Mouse (Mus musculus) kidney, adult 18-20 months (tissue): ENCODE results near the gene Kat6b.

Experiments
- DNase-seq: peaks from one replicate; pipeline ENCODE4 v3.0.0; 2021

Gene Kat6b

DNA sequence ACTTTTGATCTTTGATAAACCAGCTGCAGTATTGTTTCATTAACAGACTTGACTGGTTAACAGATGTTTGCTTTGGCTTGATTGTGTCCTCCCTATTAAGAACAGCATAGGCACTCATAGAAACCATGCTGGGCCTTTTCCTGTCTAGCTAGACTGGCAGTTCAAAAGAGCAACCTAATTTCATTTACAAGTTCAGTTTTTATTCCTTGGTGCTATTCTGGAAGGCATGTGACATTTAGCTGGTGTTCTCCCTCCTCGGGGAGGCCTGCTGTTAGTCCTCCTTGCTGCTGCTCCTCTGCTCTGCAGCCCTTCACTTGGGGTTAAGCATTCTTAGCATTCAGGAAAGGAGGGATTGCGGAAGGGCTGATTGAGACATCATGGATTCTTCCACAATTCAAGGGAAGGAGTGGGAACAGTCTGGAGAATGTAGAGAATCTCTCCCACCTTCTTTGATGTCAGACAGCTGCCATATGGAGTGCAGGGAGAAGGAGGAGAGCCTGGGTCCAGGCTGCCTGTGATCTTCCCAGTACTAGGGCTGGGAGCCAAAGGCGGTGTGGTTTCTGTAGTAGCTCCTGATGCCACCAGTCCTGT lies 42.7 kb downstream of the Kat6b start:
- no peak for DNase-seq

- no peak for DNase-seq
These were observed 44.4 kb downstream of the Kat6b start for GRCm38 (mm10) chr14:21525674-21526073.

GRCm38 (mm10) chr14:21533566-21533965 lies 52.3 kb downstream of the Kat6b start:
- no peak for DNase-seq

DNA sequence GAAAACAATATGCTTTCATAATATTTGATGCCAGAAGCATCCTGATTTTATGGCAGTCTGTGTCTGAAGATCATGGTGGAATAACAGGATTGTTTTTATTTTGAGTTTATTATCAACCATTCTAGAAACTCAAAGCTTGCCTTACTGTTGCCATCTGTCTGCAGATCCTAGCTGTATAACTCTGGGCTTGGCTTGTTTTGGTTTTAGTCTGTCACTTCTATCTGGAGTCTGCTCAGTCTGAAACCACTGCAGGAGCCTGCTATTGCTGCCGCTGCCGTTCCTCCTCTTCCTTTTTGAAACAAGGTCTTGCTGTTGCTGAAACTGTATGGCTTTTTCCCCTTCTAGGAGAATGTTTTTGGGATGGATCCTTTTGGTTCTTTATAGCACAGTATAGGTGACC lies 52.8 kb downstream of the Kat6b start:
- DNase-seq: no peak

DNA sequence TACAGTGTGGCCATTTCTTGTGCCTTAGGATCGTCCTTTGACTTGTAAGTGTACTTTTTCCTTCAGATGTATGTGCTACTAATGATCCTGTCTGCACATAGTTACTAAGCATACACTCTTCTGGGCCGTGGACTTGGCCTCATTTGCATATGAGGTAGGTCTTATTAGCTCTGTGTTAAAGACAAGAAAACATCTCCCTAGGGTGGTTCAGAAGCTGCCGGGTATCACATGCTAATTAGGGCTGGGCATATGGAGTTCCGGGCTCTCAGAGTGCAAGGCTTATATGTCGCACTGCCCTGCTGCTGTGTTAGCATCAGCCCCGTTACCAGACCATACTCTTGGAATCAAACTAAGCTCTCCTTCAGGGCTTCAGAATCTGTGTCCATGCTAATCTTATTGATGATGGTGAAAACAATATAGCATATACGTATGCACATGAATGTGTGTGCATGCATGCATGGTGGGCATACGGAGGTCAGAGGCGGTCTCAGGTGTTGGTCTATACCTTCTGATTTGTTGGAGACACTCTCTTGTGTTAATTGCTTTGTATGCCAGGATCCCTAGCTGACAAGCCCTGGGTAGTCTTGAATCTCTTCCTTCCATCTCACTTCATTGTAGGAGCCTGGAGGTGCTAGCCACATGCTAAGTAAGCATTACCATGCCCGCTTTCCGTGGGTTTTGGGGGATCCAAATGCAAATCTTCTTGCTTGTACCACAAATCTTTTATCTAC lies 53.5 kb downstream of the Kat6b start:
- no peak for DNase-seq

- DNase-seq: no peak
These were observed 55.4 kb downstream of the Kat6b start for GRCm38 (mm10) chr14:21536485-21537181.

DNA sequence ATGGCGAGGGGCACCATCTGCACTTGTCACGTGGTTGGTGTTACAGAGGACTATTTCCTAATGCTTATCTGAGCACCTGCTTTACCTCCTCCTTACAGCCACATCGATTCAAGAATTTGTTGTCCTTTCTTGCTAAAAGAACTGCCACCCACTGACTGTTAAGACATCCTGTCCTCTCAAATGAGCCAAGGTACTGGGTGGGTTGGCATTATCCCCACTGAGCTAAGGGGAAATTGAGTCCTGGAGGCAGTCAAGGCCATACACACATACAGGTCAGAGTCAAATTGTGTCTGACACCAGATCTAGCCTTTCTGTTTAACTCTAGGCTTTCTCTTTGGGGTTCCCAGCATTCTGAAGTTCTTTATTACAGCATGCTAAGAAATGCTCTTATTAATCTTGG lies 56.6 kb downstream of the Kat6b start:
- no peak for DNase-seq

DNA sequence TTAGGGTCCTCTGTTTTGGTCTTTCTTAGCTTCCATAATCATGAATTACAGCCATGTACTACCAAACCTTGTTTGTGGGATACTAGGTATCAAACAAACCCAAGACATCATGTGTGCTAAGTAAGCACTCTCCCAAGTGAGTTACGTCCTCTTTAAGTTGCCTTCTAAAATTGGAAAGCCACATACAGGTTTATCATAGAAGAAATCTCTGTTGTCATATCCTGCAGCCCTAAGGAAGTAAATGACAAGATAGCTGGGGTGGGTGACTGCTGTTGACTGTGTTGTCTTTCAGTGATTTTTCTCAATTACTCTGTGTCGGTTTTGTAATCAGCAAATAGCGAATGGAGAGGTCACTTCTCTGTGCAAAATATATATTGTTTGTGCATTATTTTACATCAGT lies 58.5 kb downstream of the Kat6b start:
- no peak for DNase-seq

DNA sequence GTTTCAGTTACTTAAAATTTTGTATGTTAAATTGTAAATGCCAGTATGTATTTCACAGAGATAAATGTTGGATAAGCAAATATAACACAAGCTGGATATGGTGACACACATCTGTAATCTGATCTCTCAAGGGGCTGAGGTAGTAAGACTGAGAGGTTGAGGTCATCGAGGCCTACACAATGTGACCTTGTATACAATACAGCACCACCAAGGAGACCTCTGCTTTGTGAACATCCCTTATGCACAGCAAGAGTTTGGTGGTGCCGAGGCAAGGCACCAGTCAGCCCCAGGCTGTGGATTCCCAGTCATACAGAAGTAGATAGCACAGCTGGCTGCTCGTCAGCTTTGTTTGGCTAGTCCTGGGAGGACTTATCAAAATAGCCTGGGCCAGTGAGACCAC lies 59.1 kb downstream of the Kat6b start:
- DNase-seq: no peak

DNA sequence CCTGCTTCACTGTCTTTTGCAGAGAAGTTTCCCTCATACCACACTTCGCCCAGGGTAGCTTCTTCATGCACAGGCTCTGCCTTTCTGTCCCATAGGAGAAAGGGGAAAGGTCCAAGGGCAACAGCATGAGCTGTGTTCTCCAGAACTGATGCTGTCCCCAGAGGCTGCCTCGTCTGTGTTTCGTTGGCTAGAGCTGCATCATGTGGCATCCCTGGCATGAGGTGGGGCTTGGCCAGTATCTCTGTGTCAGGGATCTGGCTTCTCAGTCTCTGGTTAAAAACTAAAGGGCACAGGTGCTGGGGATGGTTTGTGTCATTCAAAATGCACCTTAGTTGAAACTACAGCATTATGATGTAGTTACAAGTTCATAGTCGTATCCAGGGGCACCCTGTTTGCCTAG lies 64.3 kb downstream of the Kat6b start:
- no peak for DNase-seq

DNA sequence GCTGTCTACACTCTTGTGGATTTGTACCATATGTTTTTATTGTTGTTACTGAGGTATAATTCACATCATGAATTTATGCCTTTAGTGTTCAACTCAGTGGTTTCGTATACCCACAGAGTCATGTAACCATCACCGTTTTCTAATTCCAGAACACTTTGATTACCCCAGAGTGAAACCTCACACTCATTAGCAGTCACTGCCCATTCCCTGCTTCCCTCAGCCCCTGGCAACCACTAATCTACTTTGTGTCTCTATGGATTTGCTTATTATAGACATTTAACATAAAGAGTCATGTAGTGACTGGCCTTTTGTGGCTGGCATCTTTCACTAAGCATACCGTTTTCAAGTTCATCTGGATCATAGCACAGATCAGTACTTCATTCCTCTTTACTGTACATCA lies 65.1 kb downstream of the Kat6b start:
- no peak for DNase-seq

DNA sequence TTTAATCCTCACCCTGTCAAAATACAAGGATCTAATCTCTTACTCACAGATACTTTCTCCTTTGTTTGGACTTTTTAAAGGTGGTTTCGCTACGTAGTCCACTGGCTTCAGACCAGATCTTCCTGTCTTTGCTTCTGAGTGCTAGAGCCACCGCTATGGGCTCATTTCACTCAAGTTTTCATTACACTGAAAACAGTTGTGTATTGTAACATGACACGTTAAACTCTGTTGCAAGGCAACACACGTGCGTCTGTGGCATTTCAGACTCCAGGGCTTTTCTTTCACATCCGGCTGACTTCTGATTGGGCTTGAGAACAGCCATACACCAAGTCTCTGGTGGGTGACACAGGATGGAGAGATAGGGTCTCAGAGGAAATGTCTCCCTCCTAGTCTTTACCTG lies 66.1 kb downstream of the Kat6b start:
- DNase-seq: no peak

DNA sequence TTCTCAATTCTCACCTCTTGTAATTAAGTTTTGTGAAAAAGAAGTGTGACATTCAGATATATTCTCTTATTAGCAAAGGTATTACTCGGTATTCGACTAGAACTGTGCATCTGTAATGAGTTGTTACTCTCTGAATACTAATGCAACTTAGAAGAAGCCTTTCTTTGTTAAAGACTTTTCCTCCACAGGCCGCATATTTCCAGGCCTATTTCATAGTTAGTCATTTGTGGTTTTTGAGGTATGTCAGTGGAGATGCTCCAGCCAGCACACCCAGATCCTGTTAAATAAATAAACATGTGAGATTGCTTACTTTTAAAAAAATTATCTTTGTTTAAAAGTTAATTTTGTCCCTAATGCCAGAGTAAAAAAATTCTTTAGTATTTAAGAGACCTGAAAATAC lies 66.7 kb downstream of the Kat6b start:
- no peak for DNase-seq

GRCm38 (mm10) chr14:21548952-21549607 lies 67.8 kb downstream of the Kat6b start:
- DNase-seq: no peak

DNA sequence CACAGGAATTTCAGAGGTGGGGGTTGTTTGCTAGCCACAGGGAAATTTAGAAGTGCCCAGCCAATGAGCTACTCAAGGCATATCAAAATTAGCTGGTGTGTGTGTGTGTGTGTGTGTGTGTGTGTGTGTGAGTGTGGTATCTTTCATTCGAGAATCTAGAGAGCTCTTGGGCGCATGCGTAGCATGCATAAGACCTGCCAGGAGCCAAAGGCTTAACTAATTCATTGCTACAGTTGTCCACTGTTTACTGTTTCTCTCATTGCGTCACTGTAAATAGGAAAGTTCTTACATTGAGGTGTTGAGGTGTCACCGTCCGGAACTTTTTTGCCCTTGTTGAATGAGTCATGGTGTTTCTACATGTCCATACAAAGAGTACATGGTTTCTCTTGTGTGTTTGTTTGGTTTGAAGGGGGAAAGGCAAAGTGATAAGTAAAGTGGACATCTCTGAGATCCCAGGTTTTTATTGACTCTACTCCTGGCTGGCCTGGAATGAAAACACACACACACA lies 68.4 kb downstream of the Kat6b start:
- no peak for DNase-seq

- no peak for DNase-seq
These were observed 69.3 kb downstream of the Kat6b start for GRCm38 (mm10) chr14:21550576-21550975.

GRCm38 (mm10) chr14:21551655-21552054 lies 70.4 kb downstream of the Kat6b start:
- no peak for DNase-seq

- no peak for DNase-seq
These were observed 71.7 kb downstream of the Kat6b start for GRCm38 (mm10) chr14:21552958-21553357.

DNA sequence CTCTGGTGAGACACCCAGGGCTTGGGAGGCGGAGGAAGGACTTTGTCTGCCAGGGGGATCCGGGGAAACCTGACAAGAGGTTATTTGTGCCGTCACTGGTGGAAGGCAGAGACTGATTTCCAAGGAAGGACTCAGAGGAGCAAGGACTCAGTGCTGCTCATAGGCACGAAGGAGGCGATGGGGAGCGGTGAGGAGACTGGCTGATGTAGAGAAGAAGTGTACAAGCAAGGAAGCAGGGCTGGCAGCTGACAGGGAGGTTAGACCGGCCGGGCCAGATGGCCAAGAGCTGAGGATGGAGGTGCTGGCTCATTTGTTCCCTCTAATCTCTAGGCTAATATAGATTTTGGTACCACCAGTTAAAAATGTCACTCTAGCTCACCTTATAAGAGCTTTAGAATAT lies 72.8 kb downstream of the Kat6b start:
- no peak for DNase-seq

GRCm38 (mm10) chr14:21558440-21559131 lies 77.4 kb downstream of the Kat6b start:
- DNase-seq: no peak

- DNase-seq: peak; percentile 52
These were observed 78.2 kb downstream of the Kat6b start for GRCm38 (mm10) chr14:21559447-21559846.

- DNase-seq: no peak
These were observed 79.4 kb downstream of the Kat6b start for GRCm38 (mm10) chr14:21560481-21561209.
